Mouse (Mus musculus) heart, adult 8-10 months (tissue): Measurements from ENCODE around the gene Ptger4. TPM values are rescaled to one million over a fixed set of nuclear protein-coding genes. Genes with fewer than 3 reads are reported as not detected.
A peak's percentile ranks its signal among the peaks of the same experiment; 100 is the strongest.

ENCODE experiments used
- DNase-seq: peaks from one replicate; pipeline ENCODE4 v3.0.0; 2022; ENCODE audit warnings: low spot score
- total RNA-seq, 4 experiments: library from RNA; stranded (reverse); gene quantifications; 2 replicates each; pipeline ENCODE4 v1.2.4; 2022

Ptger4 gene
- total RNA-seq, 4 experiments from 2014 or later = 2.6 to 4.1 (median 3.1) TPM

DNA sequence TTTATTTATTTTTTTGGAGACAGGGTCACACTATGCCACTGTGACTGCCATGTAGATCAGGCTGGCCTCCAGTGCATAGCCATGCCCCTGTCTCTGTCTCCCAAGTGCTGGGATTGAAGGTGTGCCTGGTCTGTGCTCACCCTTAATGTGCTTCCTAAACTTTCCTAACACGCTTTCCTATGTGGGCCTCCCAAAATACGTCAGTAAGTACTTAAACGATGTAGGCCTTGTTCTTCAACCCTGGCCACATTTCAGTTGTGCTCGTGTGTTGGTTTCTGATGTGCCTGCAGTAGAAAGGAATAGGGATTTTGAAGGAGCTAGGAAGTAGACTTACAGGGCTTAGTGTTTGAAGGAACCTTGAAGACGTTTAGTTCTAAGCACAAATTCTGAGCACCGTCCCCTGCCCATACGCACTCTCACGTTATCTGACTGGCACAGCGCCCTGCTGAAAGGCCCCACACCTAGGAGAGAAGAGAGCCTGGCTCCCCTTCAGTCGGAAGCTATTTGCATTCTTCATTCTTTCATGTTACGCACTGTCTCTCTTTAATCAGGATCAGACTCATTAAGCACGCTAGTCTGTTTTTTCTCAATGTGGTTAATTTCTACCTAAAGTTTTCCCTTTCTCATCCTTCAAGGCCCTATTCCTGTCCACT lies 78.7 kb downstream of the Ptger4 start:
- DNase-seq = no peak

DNA sequence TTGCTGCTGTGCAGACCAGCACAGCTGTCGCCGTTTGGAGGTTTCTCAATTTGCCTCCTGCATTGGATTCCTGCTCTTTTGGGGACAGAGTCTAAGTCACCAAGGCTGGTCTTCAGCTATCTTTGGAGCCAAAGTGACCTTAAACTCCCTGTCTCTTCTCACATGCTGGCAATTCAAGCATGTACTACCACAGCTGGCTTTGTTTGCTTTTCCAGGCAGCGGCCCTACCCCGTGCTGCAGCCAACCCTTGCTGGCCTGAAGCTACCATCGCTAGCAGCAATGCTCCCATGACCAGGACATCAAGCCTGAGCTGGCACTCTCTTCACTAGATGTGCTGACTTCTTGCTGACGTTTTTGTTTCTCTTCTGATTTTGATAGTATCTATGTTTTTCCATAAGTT lies 85.2 kb downstream of the Ptger4 start:
- peak; percentile 26 for DNase-seq

DNA sequence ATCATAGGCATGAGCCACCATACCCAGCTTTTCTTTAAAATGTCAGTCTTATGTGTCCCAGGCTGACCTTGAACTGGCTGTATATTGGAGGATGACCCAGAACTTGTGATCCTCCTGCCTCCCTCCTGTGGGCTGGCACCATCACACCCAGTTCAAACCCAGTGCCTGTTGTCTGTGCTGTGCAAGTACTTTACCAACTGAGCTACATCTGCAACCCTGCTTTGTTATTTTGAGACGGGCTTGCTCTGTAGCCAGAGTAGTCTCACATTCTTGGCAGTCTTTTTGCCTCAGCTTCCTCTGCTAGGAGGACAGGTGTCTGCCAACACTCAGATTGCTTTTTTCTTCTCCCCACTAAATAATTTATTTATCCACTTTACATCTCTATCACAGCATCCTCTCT lies 86.6 kb downstream of the Ptger4 start:
- no peak for DNase-seq

Other genes starting within 250 kb of the Ptger4 start
- gene C7, start 180.4 kb downstream of the Ptger4 start, total RNA-seq = 1 to 10 TPM in 2 of 4 experiments, under 1 TPM in 2; 0.65 to 5.3 (median 2.5) TPM
- gene Card6, start 135.6 kb downstream of the Ptger4 start, total RNA-seq = 1 to 10 TPM; 8.1 to 9.1 (median 8.7) TPM
- 100 to 1,000 TPM; 173 to 245 (median 203) TPM for gene Rpl37, start 127.5 kb downstream of the Ptger4 start, total RNA-seq
- 10 to 100 TPM; 12.1 to 14.4 (median 13.9) TPM for gene Prkaa1, start 100.3 kb downstream of the Ptger4 start, total RNA-seq
- gene Ttc33, start 58.7 kb downstream of the Ptger4 start, total RNA-seq = 10 to 100 TPM; 41.9 to 46.4 (median 43.9) TPM